Mouse (Mus musculus): ENCODE measurements at regions not wholly inside any gene's neighbourhood (a gene's known extent, or its start where the extent isn't known, plus 50 kb on each side); places are given as distances from the start of the nearest gene placed in this dataset.
"Not testable (repeated sequence)": the region's sequence is repeated elsewhere in the genome, so short reads cannot be mapped to it uniquely, and the experiment has no call there.

GRCm38 (mm10) chr10:96259648-96260047 is 123.2 kb downstream of the Gm5426 start:
- no peak for TF ChIP-seq CTCF (IDR thresholded peaks at IDR 0.05)
- DNase-seq, result no peak
- Histone ChIP-seq H3K27ac (no peak overlapping the region), H3K4me3 (no peak overlapping the region)
- intact Hi-C loops (cut with DNase I), result no loop called here

DNA sequence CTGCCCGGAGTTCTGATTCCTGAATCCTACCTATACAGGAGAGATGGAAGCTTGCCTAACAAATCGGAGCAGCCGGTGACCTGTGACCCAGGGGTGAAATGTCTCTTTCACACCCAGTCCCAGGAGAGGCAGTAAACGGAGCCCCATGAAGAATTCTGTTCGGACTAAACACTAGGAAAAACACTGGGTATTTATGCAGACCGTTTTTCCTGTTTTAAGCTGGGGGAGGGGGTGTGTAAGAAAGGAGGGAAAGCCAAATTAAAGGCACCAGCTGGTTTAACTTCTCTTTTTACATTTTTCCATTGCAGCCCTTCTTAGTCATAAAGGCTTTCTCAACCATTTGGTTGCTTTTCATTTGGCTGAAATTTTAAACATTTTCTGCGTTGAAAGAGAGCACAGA is 127.1 kb downstream of the Gm5426 start:
- intact Hi-C loops (cut with DNase I), result no loop called here
- H3K27ac ChIP-seq, result peak overlapping the region; percentile 48
- TF ChIP-seq CTCF (IDR thresholded peaks at IDR 0.05), result no peak
- peak overlapping the region; percentile 20; the same call in 1 of the 2 replicates for H3K4me3 ChIP-seq
- DNase-seq, result no peak

DNA sequence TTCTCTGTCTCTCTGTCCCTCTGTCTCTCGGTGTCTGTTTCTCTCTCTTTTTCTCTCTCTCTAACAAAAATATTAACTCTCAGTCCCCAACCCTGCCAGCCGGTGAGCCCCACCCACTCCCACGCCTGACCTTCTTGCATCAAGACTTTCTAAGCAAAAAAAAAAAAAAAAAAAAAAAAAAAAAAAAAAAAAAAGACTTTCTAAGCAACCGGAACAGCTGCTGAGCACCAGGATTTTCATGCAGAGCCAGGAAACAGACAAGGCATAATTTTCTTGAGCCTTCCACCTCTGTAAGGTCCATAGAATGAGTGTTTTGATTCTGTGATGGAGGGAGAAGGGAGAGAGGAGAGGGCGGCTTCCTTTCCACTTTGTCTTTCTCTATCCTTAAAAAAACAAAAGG is 128.0 kb downstream of the Gm5426 start:
- intact Hi-C loops (cut with DNase I), result no loop called here
- Histone ChIP-seq H3K27ac (no peak overlapping the region), H3K4me3 (no peak overlapping the region)
- TF ChIP-seq CTCF (IDR thresholded peaks at IDR 0.05), result no peak
- peak; percentile 43 for DNase-seq

DNA sequence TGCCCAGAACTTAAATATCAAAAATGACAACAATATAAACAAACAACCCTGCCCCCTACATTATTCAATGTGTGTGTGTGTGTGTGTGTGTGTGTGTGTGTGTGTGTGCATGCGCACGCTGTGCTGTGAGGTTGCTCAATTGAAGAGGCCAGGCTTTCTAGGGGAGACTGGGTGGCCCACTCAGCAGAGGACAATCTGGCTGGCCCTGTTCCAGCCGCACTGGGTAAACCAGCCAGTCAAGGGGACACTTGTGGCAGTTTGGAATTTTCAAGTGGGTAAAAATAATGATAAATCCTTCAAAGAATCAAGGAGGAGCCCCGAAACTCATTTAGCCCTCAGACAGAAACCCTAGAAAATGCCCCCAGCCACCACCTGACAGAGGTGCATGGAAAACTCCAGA is 128.5 kb downstream of the Gm5426 start:
- H3K4me3 ChIP-seq, result no peak overlapping the region
- peak; percentile 22 for DNase-seq
- intact Hi-C loops (cut with DNase I), result no loop called here
- TF ChIP-seq CTCF (IDR thresholded peaks at IDR 0.05), result no peak
- no peak overlapping the region for H3K27ac ChIP-seq

DNA sequence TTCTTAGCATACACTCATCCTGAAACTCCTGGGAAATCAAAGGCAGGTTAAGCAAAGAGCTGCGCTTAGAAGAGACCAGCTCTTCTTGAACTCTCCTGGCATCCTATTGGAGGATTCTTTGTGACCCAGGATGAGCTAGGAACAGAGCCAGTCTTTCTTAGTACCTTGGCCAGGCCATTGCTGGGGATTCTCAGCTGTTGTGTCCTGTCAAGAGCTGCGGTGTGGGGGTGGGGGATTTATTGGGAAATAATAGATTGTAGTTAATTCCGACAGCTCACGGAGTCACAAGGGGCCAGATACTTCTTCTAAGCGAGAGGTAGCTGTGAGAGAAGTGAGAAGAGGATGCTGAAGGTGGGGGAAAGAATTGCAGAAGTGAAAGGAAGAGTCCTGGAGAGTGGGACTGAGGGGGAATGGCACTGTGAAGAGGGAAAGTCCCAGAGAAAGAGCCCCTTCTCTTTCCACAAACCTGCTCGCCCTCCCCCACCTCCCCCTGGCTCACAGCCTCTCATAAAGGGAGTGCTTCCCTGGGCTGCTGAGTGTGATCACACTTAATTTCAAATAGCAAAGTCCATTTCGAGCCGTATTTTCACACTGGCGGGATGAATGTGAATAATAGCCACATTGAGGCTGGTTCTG is 129.8 kb downstream of the Gm5426 start:
- intact Hi-C loops (cut with DNase I), result no loop called here

GRCm38 (mm10) chr10:96267603-96268002 is 131.2 kb downstream of the Gm5426 start:
- no peak overlapping the region for H3K4me3 ChIP-seq
- no peak for TF ChIP-seq CTCF (IDR thresholded peaks at IDR 0.05)
- H3K27ac ChIP-seq, result no peak overlapping the region
- intact Hi-C loops (cut with DNase I), result no loop called here
- DNase-seq, result no peak

More for the DNA sequence above, 129.8 kb downstream of the Gm5426 start:
- no peak for TF ChIP-seq CTCF (IDR thresholded peaks at IDR 0.05)
- peak; percentile 47 for DNase-seq
- Histone ChIP-seq H3K4me3 (peak overlapping the region; percentile 59), H3K27ac (peak overlapping the region; percentile 46)

GRCm38 (mm10) chr10:96273607-96274365 is 137.4 kb downstream of the Gm5426 start:
- no peak overlapping the region for H3K27ac ChIP-seq
- no peak for TF ChIP-seq CTCF (IDR thresholded peaks at IDR 0.05)
- H3K4me3 ChIP-seq, result no peak overlapping the region
- no peak for DNase-seq
- intact Hi-C loops (cut with DNase I), result no loop called here

GRCm38 (mm10) chr10:96280149-96280548 is 143.7 kb downstream of the Gm5426 start:
- no peak overlapping the region for H3K4me3 ChIP-seq
- no peak for TF ChIP-seq CTCF (IDR thresholded peaks at IDR 0.05)
- DNase-seq, result no peak
- no peak overlapping the region for H3K27ac ChIP-seq
- intact Hi-C loops (cut with DNase I), result no loop called here

GRCm38 (mm10) chr10:96285407-96286093 is 149.1 kb downstream of the Gm5426 start:
- no peak for DNase-seq
- no peak for TF ChIP-seq CTCF (IDR thresholded peaks at IDR 0.05)
- intact Hi-C loops (cut with DNase I), result no loop called here
- no peak overlapping the region for H3K4me3 ChIP-seq
- H3K27ac ChIP-seq, result no peak overlapping the region

- Histone ChIP-seq H3K4me3 (no peak overlapping the region), H3K27ac (no peak overlapping the region)
- no peak for TF ChIP-seq CTCF (IDR thresholded peaks at IDR 0.05)
- intact Hi-C loops (cut with DNase I), result no loop called here
- DNase-seq, result no peak
These were observed 149.7 kb downstream of the Gm5426 start for GRCm38 (mm10) chr10:96286094-96286485.

- intact Hi-C loops (cut with DNase I); H3K4me3 ChIP-seq; H3K27ac ChIP-seq; DNase-seq: not testable (repeated sequence)
These were observed 152.6 kb downstream of the Gm5426 start for GRCm38 (mm10) chr10:96289005-96289404.

DNA sequence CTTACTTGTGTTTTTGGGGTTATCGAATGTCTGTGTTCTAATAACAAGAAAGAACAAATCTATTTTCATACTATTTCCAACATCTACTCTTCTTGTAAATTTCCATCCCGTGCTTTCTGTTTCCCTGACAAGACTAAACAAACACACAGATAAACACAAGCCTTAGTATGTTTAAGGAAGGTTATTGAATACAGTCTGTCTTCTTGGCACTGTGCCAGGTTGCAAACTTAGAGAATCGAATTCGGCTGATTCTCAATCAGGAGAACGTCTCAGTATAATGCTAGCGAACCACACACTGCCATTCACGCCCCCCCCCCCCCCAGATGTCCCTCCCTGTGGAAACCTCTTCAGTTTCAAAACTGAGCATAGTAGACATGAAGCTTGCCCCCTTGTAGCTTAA is 157.2 kb downstream of the Gm5426 start:
- intact Hi-C loops (cut with DNase I), result no loop called here
- no peak overlapping the region for H3K27ac ChIP-seq
- TF ChIP-seq CTCF (IDR thresholded peaks at IDR 0.05), result no peak
- no peak for DNase-seq
- no peak overlapping the region for H3K4me3 ChIP-seq

DNA sequence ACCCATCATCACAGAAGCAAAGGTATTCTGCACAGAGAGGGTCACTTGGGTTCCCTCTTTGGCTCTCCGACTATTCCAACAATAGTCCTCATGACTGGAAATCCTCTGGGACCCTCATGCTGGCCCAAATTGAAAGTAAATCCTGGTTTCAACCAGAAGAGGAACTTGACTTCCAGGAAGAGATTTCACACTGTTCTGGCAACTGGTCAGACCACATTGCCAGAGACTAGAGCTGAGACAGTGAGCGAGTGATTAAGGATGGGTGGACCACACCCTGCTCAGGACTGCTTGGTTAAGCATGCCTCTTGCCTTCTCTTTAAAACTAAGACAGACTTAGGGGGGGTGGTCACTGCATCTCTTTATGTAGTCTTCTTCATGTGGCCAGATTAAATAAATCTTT is 158.3 kb downstream of the Gm5426 start:
- H3K27ac ChIP-seq, result no peak overlapping the region
- H3K4me3 ChIP-seq, result no peak overlapping the region
- intact Hi-C loops (cut with DNase I), result no loop called here
- DNase-seq, result peak; percentile 46
- no peak for TF ChIP-seq CTCF (IDR thresholded peaks at IDR 0.05)

Measured in gastrocnemius, adult 2 months (tissue).